Mouse (Mus musculus) lung, postnatal 0 days (tissue): Measurements from ENCODE around the gene Tcte1. TPM values are rescaled to one million over a fixed set of nuclear protein-coding genes. Genes with fewer than 3 reads are reported as not detected.

ENCODE experiments used
- ATAC-seq: fragments of 200-750 bp; cut with Nextera tagmentation; 2 replicates; pipeline ENCODE4 v1.8.0; 2017; ENCODE audit warnings: moderate library complexity
- DNase-seq: peaks from one replicate; pipeline ENCODE4 v3.0.0-alpha.2; 2016; ENCODE audit warnings: low spot score
- H3K27ac ChIP-seq: fragments of 300-500 bp; sonication (generic); 2 replicates; pipeline ENCODE4 v1.5.1; 2014; ENCODE audit warnings: antibody characterized with exemption, mild to moderate bottlenecking, low read length, mixed read lengths
- H3K27me3 ChIP-seq: fragments of 300-500 bp; sonication (generic); replicated peaks from 2 replicates; pipeline ENCODE4 v1.6.1; 2014; ENCODE audit warnings: low read length, mixed read lengths; ENCODE audit not compliant: insufficient read depth
- H3K36me3 ChIP-seq: fragments of 300-500 bp; sonication (generic); 2 replicates; pipeline ENCODE4 v1.6.1; 2014; ENCODE audit warnings: low read length, mixed read lengths; ENCODE audit not compliant: insufficient read depth
- H3K4me1 ChIP-seq: fragments of 300-500 bp; sonication (generic); 2 replicates; pipeline ENCODE4 v1.6.1; 2014; ENCODE audit warnings: antibody characterized with exemption, low read depth, low read length, mixed read lengths; ENCODE audit not compliant: insufficient read depth
- H3K4me2 ChIP-seq: fragments of 300-500 bp; sonication (generic); replicated peaks from 2 replicates; pipeline ENCODE4 v1.6.1; 2014; ENCODE audit warnings: low read depth, mild to moderate bottlenecking, low read length, moderate library complexity, mixed read lengths
- H3K4me3 ChIP-seq: fragments of 300-500 bp; sonication (generic); 2 replicates; pipeline ENCODE4 v1.5.1; 2014; ENCODE audit warnings: low read depth, low read length
- H3K9ac ChIP-seq: fragments of 300-500 bp; sonication (generic); replicated peaks from 2 replicates; pipeline ENCODE4 v1.6.1; 2014; ENCODE audit warnings: low read depth, mild to moderate bottlenecking
- H3K9me3 ChIP-seq: fragments of 300-500 bp; sonication (generic); 2 replicates; pipeline ENCODE4 v1.6.1; 2016; ENCODE audit warnings: low read length, mixed read lengths
- CTCF ChIP-seq: IDR thresholded peaks from 2 replicates; pipeline ENCODE4 v1.5.1; 2016; ENCODE audit warnings: antibody characterized with exemption, mild to moderate bottlenecking
- EP300 ChIP-seq: IDR thresholded peaks from 2 replicates; pipeline ENCODE4 v1.6.1; 2016; ENCODE audit warnings: antibody characterized with exemption, mild to moderate bottlenecking, control low read depth
- WGBS: fragments of 180-500 bp; shearing (Covaris S2); extraction: QIAGEN DNeasy Blood & Tissue Kit; methylation state at CpG from one replicate; pipeline ENCODE4 v1.1.7; 2014; 5-methylcytosine and 5-hydroxymethylcytosine counted together
- polyA plus RNA-seq: library from polyadenylated mRNA; unstranded; fragments of >200 nt; fragmentation: Nextera tagmentation; extraction: Ambion mirVana; gene quantifications from 2 replicates; pipeline ENCODE4 v1.2.1, GENCODE M21; 2015

Tcte1 gene
- polyA plus RNA-seq, 1 experiment from 2014 or later, result 2.8 TPM

DNA sequence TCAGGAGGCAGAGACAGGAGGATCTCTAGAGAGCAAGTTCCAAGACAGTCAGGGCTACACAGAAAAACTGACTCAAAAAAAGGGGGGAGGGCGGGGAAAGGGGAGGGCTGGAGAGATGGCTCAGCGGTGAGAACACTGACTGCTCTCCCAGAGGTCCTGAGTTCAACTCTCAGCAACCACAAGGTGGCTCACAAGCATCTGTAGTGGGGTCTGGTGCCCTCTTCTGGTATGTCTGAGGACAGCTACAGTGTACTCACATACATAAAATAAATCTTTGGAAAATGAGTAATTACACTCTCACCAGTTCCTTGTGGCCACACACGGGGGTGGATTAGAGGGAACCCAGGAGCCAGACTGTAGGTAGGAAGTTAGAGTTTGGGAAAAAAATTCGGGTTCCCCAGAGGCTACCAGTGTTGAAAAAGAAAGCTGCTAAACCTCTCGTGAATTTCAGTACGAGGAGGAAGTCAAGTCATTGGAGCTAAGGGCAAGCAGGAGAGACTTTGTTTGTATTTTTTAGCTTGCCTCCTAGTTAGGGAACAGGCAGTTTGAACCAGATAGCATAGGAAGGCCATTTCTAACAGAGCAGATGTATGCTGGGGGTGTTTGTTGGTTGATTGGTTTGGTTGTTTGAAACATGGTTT lies 59.6 kb downstream of the Tcte1 start:
- no peaks in the 10 kb centered on the region for H3K9me3 ChIP-seq
- peaks cover 30% of the 10 kb centered on the region for H3K4me1 ChIP-seq
- no peak overlapping the region for H3K9ac ChIP-seq
- no peaks in the 10 kb centered on the region for H3K27me3 ChIP-seq
- no peaks in the 10 kb centered on the region for H3K36me3 ChIP-seq
- H3K4me3 ChIP-seq, result no peak overlapping the region
- H3K27ac ChIP-seq, result no peak overlapping the region
- peak; percentile 36 for DNase-seq
- no peak overlapping the region for H3K4me2 ChIP-seq
- ATAC-seq, result no peak
- WGBS, result 61% methylated on average over 6 of the region's 6 CpGs
- TF ChIP-seq EP300, result no peak
- peak; percentile 78 for TF ChIP-seq CTCF

DNA sequence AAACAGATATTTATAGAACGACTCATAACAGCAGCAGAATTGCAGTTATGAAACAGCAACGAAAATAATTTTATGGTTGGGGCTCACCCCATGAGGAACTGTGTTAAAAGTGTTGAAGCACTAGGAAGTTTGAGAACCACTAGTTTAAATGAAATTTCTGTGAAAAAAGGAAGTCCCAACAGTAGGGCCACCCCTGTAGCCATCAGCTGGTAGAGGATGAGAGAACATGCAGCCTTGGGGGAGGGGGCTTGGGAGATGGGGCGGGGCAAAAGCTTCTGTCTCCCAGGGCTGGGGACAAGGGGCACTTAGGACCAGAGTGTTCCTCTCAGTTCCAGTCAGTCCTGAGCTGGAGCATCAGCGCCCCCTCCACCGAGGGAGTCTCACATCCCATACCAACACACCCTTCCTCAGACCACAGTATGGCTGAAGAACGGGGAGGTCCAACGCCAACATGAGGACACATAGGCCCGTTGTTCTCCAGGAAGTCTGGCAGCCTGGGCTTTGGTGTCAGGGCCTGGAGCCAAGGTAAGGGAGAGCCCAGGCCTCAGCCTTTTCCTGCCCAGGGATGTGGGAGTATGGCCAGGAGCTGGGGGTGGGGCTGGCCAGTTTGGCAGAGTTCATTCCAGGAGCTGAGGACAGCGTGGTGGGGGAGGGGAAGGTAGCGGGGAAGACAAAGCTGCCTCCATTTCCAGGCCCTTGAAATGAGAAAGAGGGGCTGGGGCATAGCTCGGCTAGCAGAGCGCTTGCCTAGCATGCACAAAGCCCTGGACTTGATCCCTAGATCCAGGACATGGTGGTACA lies 61.1 kb downstream of the Tcte1 start:
- Histone ChIP-seq H3K4me3 (no peak overlapping the region), H3K27me3 (no peaks in the 10 kb centered on the region), H3K4me2 (0 out of 2 replicates have a peak overlapping the region, but pooled peaks have one; percentile 17), H3K9me3 (no peaks in the 10 kb centered on the region), H3K36me3 (no peaks in the 10 kb centered on the region), H3K9ac (no peak overlapping the region), H3K27ac (peak overlapping the region; percentile 83), H3K4me1 (peaks cover 30% of the 10 kb centered on the region)
- ATAC-seq, result peak; percentile 69
- no peak; the same call in 1 of the 2 replicates for TF ChIP-seq CTCF
- peak; percentile 34 for TF ChIP-seq EP300
- peak; percentile 83 for DNase-seq
- WGBS, result 25% methylated on average over 12 of the region's 12 CpGs

DNA sequence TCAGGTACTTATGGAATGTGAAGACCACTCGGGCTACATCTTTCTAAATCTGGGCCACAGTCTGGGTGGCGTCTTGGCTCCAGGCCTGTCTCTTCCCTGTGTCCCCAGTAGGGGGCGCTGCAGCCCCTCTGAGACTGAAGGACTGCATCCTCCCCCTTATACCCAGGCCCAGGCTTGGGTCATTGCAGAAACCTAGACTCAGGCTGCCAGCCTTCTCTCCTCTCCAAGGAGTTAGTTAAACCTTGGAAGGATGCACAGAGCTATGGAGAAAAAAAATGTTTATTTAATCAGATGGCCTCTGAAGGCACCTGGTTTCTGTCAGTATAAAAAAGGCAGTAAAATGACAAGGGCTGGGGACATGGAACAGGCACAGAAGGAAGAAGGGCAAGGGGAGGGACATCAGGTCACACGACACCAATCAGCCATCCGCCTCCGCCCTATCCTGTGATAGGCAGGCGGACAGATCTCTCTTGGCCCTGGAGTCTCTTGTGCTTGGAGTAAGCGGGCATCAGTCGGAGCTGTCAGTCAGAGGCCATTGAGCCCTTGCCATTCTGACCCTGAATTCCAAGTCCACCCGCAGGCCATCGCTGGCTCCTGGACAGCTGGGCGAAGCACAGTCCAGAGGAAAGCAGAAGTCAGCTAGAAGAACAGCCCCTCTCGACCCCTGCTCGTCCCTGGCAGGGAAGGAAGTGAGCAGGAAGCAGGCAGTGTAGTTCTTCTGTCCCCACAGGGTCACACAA lies 61.9 kb downstream of the Tcte1 start:
- H3K36me3 ChIP-seq, result no peaks in the 10 kb centered on the region
- H3K27me3 ChIP-seq, result no peaks in the 10 kb centered on the region
- peak; percentile 93 for TF ChIP-seq CTCF
- no peak for TF ChIP-seq EP300
- H3K27ac ChIP-seq, result peak overlapping the region; percentile 83
- no peak overlapping the region for H3K4me3 ChIP-seq
- 33% methylated on average over 13 of the region's 14 CpGs for WGBS
- H3K9ac ChIP-seq, result 0 out of 2 replicates have a peak overlapping the region, but pooled peaks have one; percentile 16
- peaks cover 27% of the 10 kb centered on the region for H3K4me1 ChIP-seq
- 0 out of 2 replicates have a peak overlapping the region, but pooled peaks have one; percentile 17 for H3K4me2 ChIP-seq
- peak; percentile 89 for DNase-seq
- no peaks in the 10 kb centered on the region for H3K9me3 ChIP-seq
- ATAC-seq, result peak; percentile 70

DNA sequence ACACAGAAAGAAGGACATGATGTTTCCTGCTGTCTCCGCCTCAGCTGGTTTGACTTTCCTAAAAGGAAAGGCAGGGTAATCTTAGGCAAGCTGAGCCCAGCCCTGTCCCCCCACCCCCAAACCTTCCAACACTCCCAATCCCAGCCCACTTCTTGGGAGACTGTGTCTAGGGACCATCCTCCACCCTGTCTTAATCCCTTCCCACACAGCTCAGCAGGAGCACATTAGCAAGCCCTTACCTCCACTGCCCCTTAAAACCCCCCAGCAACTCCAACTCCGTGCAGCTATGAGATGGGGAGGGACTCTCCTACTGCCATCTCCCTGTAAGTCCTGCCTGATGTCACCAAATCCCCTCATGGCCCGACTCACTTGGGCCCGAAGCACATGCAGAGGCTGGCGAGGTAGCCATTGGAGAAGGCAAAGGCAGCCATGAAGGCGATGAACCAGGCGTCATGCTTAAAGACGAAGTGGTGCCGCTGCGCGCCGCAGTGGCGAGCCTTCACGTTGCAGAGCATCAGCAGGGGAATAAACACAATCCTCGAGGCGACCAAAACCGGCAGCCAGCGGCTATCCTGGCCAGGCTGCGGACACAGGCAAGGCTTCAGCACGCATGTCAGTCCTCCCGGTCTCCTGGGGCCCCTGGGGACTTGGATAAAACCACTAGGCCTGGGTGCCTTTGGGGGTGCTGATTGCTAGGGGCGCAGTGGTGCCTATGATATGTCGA lies 62.7 kb downstream of the Tcte1 start:
- H3K27me3 ChIP-seq, result no peaks in the 10 kb centered on the region
- ATAC-seq, result peak; percentile 10; the same call in 1 of the 2 replicates
- no peak overlapping the region for H3K4me3 ChIP-seq
- WGBS, result 74% methylated on average over 23 of the region's 23 CpGs
- TF ChIP-seq EP300 (0 out of 2 replicates have a peak, but pooled peaks have one; percentile 21), CTCF (no peak)
- H3K27ac ChIP-seq, result peak overlapping the region; percentile 83
- H3K4me2 ChIP-seq, result no peak overlapping the region
- no peak overlapping the region for H3K9ac ChIP-seq
- no peaks in the 10 kb centered on the region for H3K36me3 ChIP-seq
- H3K4me1 ChIP-seq, result peaks cover 25% of the 10 kb centered on the region
- H3K9me3 ChIP-seq, result no peaks in the 10 kb centered on the region
- DNase-seq, result no peak

DNA sequence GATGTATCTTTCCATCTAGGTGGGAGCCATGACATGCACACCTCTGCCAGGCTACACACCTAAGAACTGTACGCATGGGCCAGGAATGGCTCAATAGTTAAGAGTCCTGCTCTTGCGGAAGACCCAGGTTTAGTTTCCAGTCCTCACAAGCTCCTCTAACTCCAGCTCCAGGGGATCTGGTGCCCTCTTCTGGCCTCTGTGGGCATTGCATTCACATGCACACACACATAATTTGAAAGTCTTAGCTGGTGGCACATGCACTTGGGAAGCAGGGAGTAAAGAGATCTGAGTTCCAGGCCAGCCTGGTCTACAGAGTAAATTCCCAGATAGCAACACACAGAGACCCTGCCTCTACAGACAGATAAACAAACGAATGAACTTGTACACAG lies 63.2 kb downstream of the Tcte1 start:
- 97% methylated on average over 3 of the region's 3 CpGs for WGBS
- TF ChIP-seq EP300 (no peak), CTCF (peak; percentile 60)
- DNase-seq, result no peak

More for the DNA sequence above, 63.2 kb downstream of the Tcte1 start:
- Histone ChIP-seq H3K4me3 (no peak overlapping the region), H3K9ac (no peak overlapping the region), H3K27ac (peak overlapping the region; percentile 83), H3K36me3 (no peaks in the 10 kb centered on the region), H3K4me1 (peaks cover 26% of the 10 kb centered on the region), H3K27me3 (no peaks in the 10 kb centered on the region), H3K9me3 (no peaks in the 10 kb centered on the region), H3K4me2 (no peak overlapping the region)
- no peak for ATAC-seq
